Mouse (Mus musculus) heart, embryonic 10.5 days (tissue): ENCODE results near the gene Wdr83. TPM values are rescaled to one million over a fixed set of nuclear protein-coding genes. Genes with fewer than 3 reads are reported as not detected.

ENCODE experiments used
- DNase-seq: peaks from one replicate; pipeline ENCODE4 v3.0.0-alpha.2; 2017; ENCODE audit warnings: low spot score
- H3K27ac ChIP-seq: fragments of 300-500 bp; sonication (generic); 2 replicates; pipeline ENCODE4 v1.5.1; 2016; ENCODE audit warnings: mild to moderate bottlenecking
- H3K27me3 ChIP-seq: fragments of 300-500 bp; sonication (generic); 2 replicates; pipeline ENCODE4 v1.6.1; 2016; ENCODE audit warnings: mild to moderate bottlenecking; ENCODE audit not compliant: poor library complexity, insufficient read depth, severe bottlenecking
- H3K36me3 ChIP-seq: fragments of 300-500 bp; sonication (generic); 2 replicates; pipeline ENCODE4 v1.6.1; 2016; ENCODE audit warnings: mild to moderate bottlenecking, moderate library complexity
- H3K4me1 ChIP-seq: fragments of 300-500 bp; sonication (generic); 2 replicates; pipeline ENCODE4 v1.6.1; 2016; ENCODE audit warnings: mild to moderate bottlenecking
- H3K4me3 ChIP-seq: fragments of 300-500 bp; sonication (generic); 2 replicates; pipeline ENCODE4 v1.5.1; 2016; ENCODE audit warnings: mild to moderate bottlenecking, moderate library complexity
- H3K9me3 ChIP-seq: fragments of 300-500 bp; sonication (generic); 2 replicates; pipeline ENCODE4 v1.6.1; 2016; ENCODE audit warnings: mild to moderate bottlenecking, moderate library complexity
- WGBS: fragments of 180-500 bp; shearing (Covaris S2); methylation state at CpG from one replicate; pipeline ENCODE4 v1.1.7; 2016; 5-methylcytosine and 5-hydroxymethylcytosine counted together
- microRNA-seq: library from miRNA; unstranded; fragments of <30 nt; microRNA quantifications from one replicate; pipeline ENCODE4, GENCODE M21; 2017
- polyA plus RNA-seq: library from polyadenylated mRNA; unstranded; fragments of >200 nt; fragmentation: Nextera tagmentation; extraction: Ambion mirVana; gene quantifications from 2 replicates; pipeline ENCODE4 v1.2.1, GENCODE M21; 2016

The Wdr83 gene
- polyA plus RNA-seq, 1 experiment from 2014 or later, result 47.9 TPM

GRCm38 (mm10) chr8:85025098-85025932 is 55.8 kb downstream of the Wdr83 start, which contains the start of gene Asna1:
Gene Asna1, minus strand, starts transcription at chr8:85025281.
- Histone ChIP-seq H3K27ac (peak within 1 kb of the TSS; percentile 96), H3K4me1 (peaks cover 45% of the 10 kb centered on the region), H3K36me3 (peaks cover 52% of the 10 kb centered on the region), H3K4me3 (peak within 1 kb of the TSS; percentile 94), H3K9me3 (no peaks in the 10 kb centered on the region), H3K27me3 (no peaks in the 10 kb centered on the region)
- WGBS, result 5% methylated on average over 30 of the region's 30 CpGs
- peak; percentile 96 for DNase-seq

Small RNA genes within 50 kb of the gene (microRNA-seq; reads per million reads assigned to microRNA genes)
- gene Gm23388, result 6.6 reads per million, percentile 20 among the genes with 10 or more reads in this experiment
- gene Mir7070, result 3.8 reads per million, percentile 10 among the genes with 10 or more reads in this experiment

Other genes starting within 250 kb of the Wdr83 start
- gene Gadd45gip1, start 249.8 kb downstream of the Wdr83 start, polyA plus RNA-seq, result 57.3 and 60.5 TPM in 2 replicates
- 137 and 154 TPM in 2 replicates for gene Rad23a, start 240.6 kb downstream of the Wdr83 start, polyA plus RNA-seq
- gene Calr, start 234.4 kb downstream of the Wdr83 start, polyA plus RNA-seq, result 881 and 1,047 TPM in 2 replicates
- 80.8 and 108 TPM in 2 replicates for gene Farsa, start 224.3 kb downstream of the Wdr83 start, polyA plus RNA-seq
- gene Syce2, start 209.2 kb downstream of the Wdr83 start, polyA plus RNA-seq, result 51.7 and 64.6 TPM in 2 replicates
- 43.8 and 45.3 TPM in 2 replicates for gene Gcdh, start 187.4 kb downstream of the Wdr83 start, polyA plus RNA-seq
- gene Klf1, start 179.4 kb downstream of the Wdr83 start, polyA plus RNA-seq, result 54.2 and 54.3 TPM in 2 replicates
- gene Dnase2a, start 172.7 kb downstream of the Wdr83 start, polyA plus RNA-seq, result 3.2 and 3.8 TPM in 2 replicates
- gene Mast1, start 143.9 kb downstream of the Wdr83 start, polyA plus RNA-seq, result 0.09 and 0.16 TPM in 2 replicates
- gene Rtbdn, start 134.3 kb downstream of the Wdr83 start, polyA plus RNA-seq, result 0.21 and 0.34 TPM in 2 replicates
- not detected in 2 replicates for gene Gm49661, start 111.9 kb downstream of the Wdr83 start, polyA plus RNA-seq
- gene Prdx2, start 111.7 kb downstream of the Wdr83 start, polyA plus RNA-seq, result 810 and 835 TPM in 2 replicates
- gene Rnaseh2a, start 111.5 kb downstream of the Wdr83 start, polyA plus RNA-seq, result 104 and 119 TPM in 2 replicates
- 9.5 and 11.4 TPM in 2 replicates for gene Junb, start 102.6 kb downstream of the Wdr83 start, polyA plus RNA-seq
- gene Hook2, start 90.7 kb downstream of the Wdr83 start, polyA plus RNA-seq, result 8.4 and 14.7 TPM in 2 replicates
- not detected in 2 replicates for gene Best2, start 66.8 kb downstream of the Wdr83 start, polyA plus RNA-seq
- 149 and 157 TPM in 2 replicates for gene Asna1, start 56.0 kb downstream of the Wdr83 start, polyA plus RNA-seq
- gene Trir, start 54.5 kb downstream of the Wdr83 start, polyA plus RNA-seq, result 85.6 and 133 TPM in 2 replicates
- 27.2 and 28.4 TPM in 2 replicates for gene Tnpo2, start 44.4 kb downstream of the Wdr83 start, polyA plus RNA-seq
- 20.2 and 21.0 TPM in 2 replicates for gene Fbxw9, start 21.3 kb downstream of the Wdr83 start, polyA plus RNA-seq
- 0.51 and 0.57 TPM in 2 replicates for gene Gm5741, start 13.3 kb downstream of the Wdr83 start, polyA plus RNA-seq
- 54.0 and 72.3 TPM in 2 replicates for gene Dhps, start 9.5 kb downstream of the Wdr83 start, polyA plus RNA-seq
- gene Wdr83os, start 566 bp downstream of the Wdr83 start, polyA plus RNA-seq, result 97.0 and 105 TPM in 2 replicates
- 27.2 and 30.7 TPM in 2 replicates for gene Man2b1, start 2.0 kb upstream of the Wdr83 start, polyA plus RNA-seq
- 0.84 and 1.00 TPM in 2 replicates for gene Zfp791, start 41.8 kb upstream of the Wdr83 start, polyA plus RNA-seq
- gene Cks1brt, start 70.6 kb upstream of the Wdr83 start, polyA plus RNA-seq, result not detected in 2 replicates
- not detected in 2 replicates for gene Olfr371, start 144.7 kb upstream of the Wdr83 start, polyA plus RNA-seq
- gene Orc6, start 218.3 kb upstream of the Wdr83 start, polyA plus RNA-seq, result 89.3 and 122 TPM in 2 replicates
- 124 and 136 TPM in 2 replicates for gene Vps35, start 218.5 kb upstream of the Wdr83 start, polyA plus RNA-seq